Mouse (Mus musculus) CH12.LX (cell line): ENCODE results near the gene Abcd4. TPM values are rescaled to one million over a fixed set of nuclear protein-coding genes. Genes with fewer than 3 reads are reported as not detected.

Experiments
- DNase-seq: peaks from one replicate; pipeline ENCODE4 v3.0.0-alpha.2; 2013; ENCODE audit errors: extremely low read depth
- H3K27ac ChIP-seq: 2 replicates; pipeline ENCODE4 v1.5.1; 2012; ENCODE audit warnings: low read depth, mild to moderate bottlenecking, control low read depth, moderate library complexity; ENCODE audit not compliant: insufficient read depth
- H3K27me3 ChIP-seq: replicated peaks from 2 replicates; pipeline ENCODE3; 2012; ENCODE audit warnings: inconsistent platforms
- H3K36me3 ChIP-seq, 2 experiments: replicated peaks in 1 of 2; 2 replicates each; pipeline versions ENCODE3 to v1.6.1; 2012; ENCODE audit warnings: inconsistent platforms in 1 of 2, low read length in 1 of 2, mild to moderate bottlenecking in 1 of 2, mixed read lengths in 1 of 2, moderate library complexity in 1 of 2; ENCODE audit not compliant: control insufficient read depth in 1 of 2, insufficient read depth in 1 of 2
- H3K4me1 ChIP-seq, 2 experiments: 2 replicates each; pipeline ENCODE4 v1.6.1; 2012; ENCODE audit warnings: inconsistent platforms in 1 of 2, moderate library complexity in 1 of 2; ENCODE audit not compliant: insufficient read depth in 2 of 2, control insufficient read depth in 1 of 2
- H3K4me2 ChIP-seq: 2 replicates; pipeline ENCODE4 v1.6.1; 2012; ENCODE audit warnings: low read depth, mild to moderate bottlenecking, control low read depth; ENCODE audit not compliant: poor library complexity, insufficient read depth, severe bottlenecking
- H3K4me3 ChIP-seq, 3 experiments: fragments of 150-350 bp in 1 of 3; sonication (generic) in 1 of 3; replicated peaks in 1 of 3; 2 replicates each; pipeline versions ENCODE3 to v1.5.1; 2011 to 2012; ENCODE audit warnings: low read depth in 2 of 3, low read length in 2 of 3, mild to moderate bottlenecking in 2 of 3, moderate library complexity in 2 of 3, control low read depth in 1 of 3, improper control_type of control experiment in 1 of 3, inconsistent platforms in 1 of 3, mixed read lengths in 1 of 3; ENCODE audit not compliant: poor library complexity in 1 of 3
- H3K79me2 ChIP-seq: replicated peaks from 2 replicates; pipeline ENCODE4 v1.6.1; 2012; ENCODE audit warnings: mild to moderate bottlenecking, moderate library complexity; ENCODE audit not compliant: control insufficient read depth, poor library complexity, insufficient read depth, severe bottlenecking; ENCODE audit errors: extremely low read depth
- H3K9ac ChIP-seq: 2 replicates; pipeline ENCODE4 v1.6.1; 2012; ENCODE audit warnings: low read depth, mild to moderate bottlenecking, control low read depth, moderate library complexity; ENCODE audit not compliant: insufficient read depth
- H3K9me3 ChIP-seq: replicated peaks from 2 replicates; pipeline ENCODE3; 2012; ENCODE audit warnings: low read length, inconsistent platforms, mixed read lengths
- BHLHE40 ChIP-seq: IDR thresholded peaks from 2 replicates; pipeline ENCODE4 v1.6.1; 2011; ENCODE audit warnings: mild to moderate bottlenecking, low read depth, low read length, improper control_type of control experiment
- CHD1 ChIP-seq: IDR thresholded peaks from 2 replicates; pipeline ENCODE4 v1.6.1; 2012; ENCODE audit warnings: low read depth, low read length, improper control_type of control experiment, inconsistent platforms
- CTCF ChIP-seq, 2 experiments: IDR thresholded peaks in 1 of 2; conservative IDR thresholded peaks in 1 of 2; 2 replicates each; pipeline ENCODE4 v1.5.1; 2011 to 2012; ENCODE audit warnings: low read depth in 2 of 2, low read length in 2 of 2, improper control_type of control experiment in 1 of 2, inconsistent platforms in 1 of 2, mild to moderate bottlenecking in 1 of 2, moderate library complexity in 1 of 2
- E2F4 ChIP-seq: IDR thresholded peaks from 2 replicates; pipeline ENCODE4 v1.6.1; 2011; ENCODE audit warnings: low read depth, low read length, improper control_type of control experiment; ENCODE audit not compliant: insufficient replicate concordance
- ELF1 ChIP-seq: IDR thresholded peaks from 2 replicates; pipeline ENCODE4 v1.6.1; 2014; ENCODE audit warnings: low read depth, mild to moderate bottlenecking, inconsistent platforms, low read length, improper control_type of control experiment
- EP300 ChIP-seq: IDR thresholded peaks from 2 replicates; pipeline ENCODE4 v1.6.1; 2011; ENCODE audit warnings: low read length, improper control_type of control experiment
- ETS1 ChIP-seq: conservative IDR thresholded peaks from 2 replicates; pipeline ENCODE4 v1.6.1; 2012; ENCODE audit warnings: low read depth, mild to moderate bottlenecking, inconsistent platforms, low read length, improper control_type of control experiment, moderate library complexity
- JUN ChIP-seq: IDR thresholded peaks from 2 replicates; pipeline ENCODE4 v1.6.1; 2011; ENCODE audit warnings: low read depth, mild to moderate bottlenecking, low read length, improper control_type of control experiment, moderate library complexity; ENCODE audit not compliant: insufficient read depth
- JUND ChIP-seq: conservative IDR thresholded peaks from 2 replicates; pipeline ENCODE4 v1.6.1; 2011; ENCODE audit warnings: low read depth, low read length, improper control_type of control experiment
- MAFK ChIP-seq: IDR thresholded peaks from 2 replicates; pipeline ENCODE4 v1.6.1; 2011; ENCODE audit warnings: low read length, improper control_type of control experiment; ENCODE audit not compliant: insufficient replicate concordance
- MAX ChIP-seq: IDR thresholded peaks from 2 replicates; pipeline ENCODE4 v1.6.1; 2011; ENCODE audit warnings: low read length, improper control_type of control experiment
- MEF2A ChIP-seq: IDR thresholded peaks from 2 replicates; pipeline ENCODE4 v1.6.1; 2014; ENCODE audit warnings: low read depth, mild to moderate bottlenecking, inconsistent platforms, low read length, improper control_type of control experiment, borderline replicate concordance
- MYC ChIP-seq: IDR thresholded peaks from 2 replicates; pipeline ENCODE4 v1.6.1; 2011; ENCODE audit warnings: low read depth, mild to moderate bottlenecking, improper control_type of control experiment, low read length
- PAX5 ChIP-seq: IDR thresholded peaks from 2 replicates; pipeline ENCODE4 v1.6.1; 2012; ENCODE audit warnings: low read length, inconsistent platforms, mixed read lengths
- POLR2A ChIP-seq: IDR thresholded peaks from 2 replicates; pipeline ENCODE4 v1.6.1; 2011; ENCODE audit warnings: low read depth, mild to moderate bottlenecking, improper control_type of control experiment, low read length
- RAD21 ChIP-seq: IDR thresholded peaks from 2 replicates; pipeline ENCODE4 v1.6.1; 2011; ENCODE audit warnings: low read depth, mild to moderate bottlenecking, low read length, improper control_type of control experiment, moderate library complexity
- RCOR1 ChIP-seq: conservative IDR thresholded peaks from 2 replicates; pipeline ENCODE4 v1.6.1; 2012; ENCODE audit warnings: low read depth, mild to moderate bottlenecking, inconsistent platforms, low read length, improper control_type of control experiment
- SMC3 ChIP-seq: IDR thresholded peaks from 2 replicates; pipeline ENCODE4 v1.6.1; 2011; ENCODE audit warnings: low read depth, low read length, improper control_type of control experiment
- TBP ChIP-seq: conservative IDR thresholded peaks from 2 replicates; pipeline ENCODE4 v1.6.1; 2011; ENCODE audit warnings: low read depth, low read length, improper control_type of control experiment
- TCF12 ChIP-seq: IDR thresholded peaks from 2 replicates; pipeline ENCODE4 v1.6.1; 2014; ENCODE audit warnings: low read depth, mild to moderate bottlenecking, inconsistent platforms, low read length, improper control_type of control experiment
- UBTF ChIP-seq: IDR thresholded peaks from 2 replicates; pipeline ENCODE4 v1.6.1; 2012; ENCODE audit warnings: low read depth, mild to moderate bottlenecking, inconsistent platforms, low read length, improper control_type of control experiment, moderate library complexity
- USF1 ChIP-seq: IDR thresholded peaks from 2 replicates; pipeline ENCODE4 v1.6.1; 2014; ENCODE audit warnings: low read depth, mild to moderate bottlenecking, inconsistent platforms, low read length, improper control_type of control experiment
- USF2 ChIP-seq: conservative IDR thresholded peaks from 2 replicates; pipeline ENCODE4 v1.6.1; 2011; ENCODE audit warnings: low read depth, low read length, improper control_type of control experiment
- dilution Hi-C: fragments of 300-500 bp; cut with MboI; formaldehyde crosslinking; loops from 2 replicates; pipeline ENCODE4 v1.14.3; 2020; ENCODE audit warnings: low sequenced_read_pairs; ENCODE audit not compliant: extremely low pct_unique_long_range_greater_than_20kb, extremely low pct_ligation_motif_present
- in situ Hi-C: fragments of 300-500 bp; cut with MboI; formaldehyde crosslinking; loops from 3 replicates; pipeline ENCODE4 v1.14.3; 2019; ENCODE audit warnings: low sequenced_read_pairs, low pct_ligation_motif_present, low pct_unique_long_range_greater_than_20kb, mixed read lengths
- polyA plus RNA-seq: library from polyadenylated mRNA; unstranded; fragments of >175 nt; gene quantifications from 2 replicates; pipeline ENCODE4 v1.2.1, GENCODE M21; 2012; ENCODE audit warnings: low read depth; ENCODE audit not compliant: insufficient read length
- total RNA-seq, 2 experiments: library from RNA; depleted of rRNA; stranded (reverse); fragments of 300-350 nt in 1 of 2; fragments of >200 nt in 1 of 2; gene quantifications; 2 replicates each; pipeline ENCODE4 v1.2.3; 2012 to 2014

Gene Abcd4
- total and polyA plus RNA-seq, 3 experiments = 4.7 to 10.2 (median 8.4) TPM

DNA sequence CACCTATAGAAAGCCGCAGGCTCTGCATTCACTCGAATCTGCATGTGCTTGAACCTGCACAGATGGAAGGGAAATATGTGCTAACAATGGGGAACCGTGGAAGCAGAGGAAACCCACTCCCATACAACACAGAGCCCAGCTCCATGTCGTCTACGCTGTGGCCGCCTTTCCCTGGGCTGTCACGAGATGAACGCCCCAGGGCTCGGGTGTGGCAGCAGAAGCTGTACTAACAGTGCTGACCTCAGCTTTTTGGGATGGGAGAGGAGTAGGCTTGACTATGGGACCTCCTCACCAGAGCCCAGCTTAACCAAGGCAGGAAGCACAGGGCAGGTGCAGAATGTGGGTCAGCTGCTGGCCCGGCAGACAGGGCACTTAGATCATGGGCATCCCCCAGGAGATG lies 5.5 kb downstream of the Abcd4 start:
- dilution Hi-C loops = no loop called here

DNA sequence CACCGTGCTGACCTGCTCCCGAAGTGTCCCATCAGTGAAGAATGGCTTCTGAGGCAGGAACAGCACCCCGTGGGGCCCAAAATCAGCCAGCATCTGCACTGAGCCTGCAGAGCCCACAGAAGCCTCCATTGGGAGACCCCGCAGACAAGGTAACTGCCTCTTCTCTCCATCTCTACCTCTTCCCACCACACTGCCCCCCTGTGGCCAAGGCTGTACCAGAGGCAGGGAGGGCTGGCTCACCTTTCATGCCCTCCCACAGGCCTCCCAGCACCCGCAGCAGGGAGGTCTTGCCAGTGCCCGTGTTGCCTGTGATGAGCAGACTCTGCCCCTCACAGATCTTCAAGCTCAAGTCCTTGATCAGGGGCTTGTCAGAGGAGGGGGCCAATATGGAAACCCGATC lies 11.4 kb downstream of the Abcd4 start:
- dilution Hi-C loops = no loop called here
- Histone ChIP-seq H3K4me2 (no peak overlapping the region), H3K9ac (no peak overlapping the region), H3K79me2 (no peaks in the 10 kb centered on the region), H3K4me1 (peaks cover 0 to 2% of the 10 kb centered on the region in 2 experiments; a peak in 1 of 4 replicates), H3K27ac (no peak overlapping the region), H3K27me3 (no peaks in the 10 kb centered on the region), H3K4me3 (no peak overlapping the region), H3K9me3 (no peaks in the 10 kb centered on the region), H3K36me3 (peaks cover 21 to 77% of the 10 kb centered on the region in 2 experiments)
- in situ Hi-C loops = no loop called here
- TF ChIP-seq POLR2A (no peak), CTCF (conservative IDR thresholded peaks at IDR 0.05 in 1 of 2, IDR thresholded peaks at IDR 0.05 in 1 of 2; ENCODE audit: low read depth in 2 of 2, low read length in 2 of 2) (peak in 1 of 2 experiments; percentile 60; a peak in 2 of 4 replicates), MYC (no peak), SMC3 (0 out of 2 replicates have a peak, but pooled peaks have one; percentile 2), CHD1 (no peak)
- DNase-seq = peak; percentile 30

More for the DNA sequence above, 5.5 kb downstream of the Abcd4 start:
- in situ Hi-C loops = no loop called here
- Histone ChIP-seq H3K36me3 (peaks cover 16 to 68% of the 10 kb centered on the region in 2 experiments), H3K27me3 (no peaks in the 10 kb centered on the region), H3K9me3 (no peaks in the 10 kb centered on the region), H3K4me2 (no peak overlapping the region), H3K4me1 (peaks cover 14 to 53% of the 10 kb centered on the region in 2 experiments), H3K9ac (no peak overlapping the region), H3K4me3 (no peak overlapping the region), H3K79me2 (no peaks in the 10 kb centered on the region), H3K27ac (no peak overlapping the region)
- DNase-seq = no peak
- TF ChIP-seq USF2 = no peak
- no peak for TF ChIP-seq TCF12
- no peak for TF ChIP-seq MAX
- TF ChIP-seq BHLHE40 = no peak
- no peak for TF ChIP-seq UBTF
- TF ChIP-seq PAX5 = no peak
- TF ChIP-seq E2F4 = no peak
- no peak for TF ChIP-seq ELF1
- TF ChIP-seq USF1 = no peak
- TF ChIP-seq RAD21 = no peak
- no peak for TF ChIP-seq TBP
- no peak for TF ChIP-seq JUN
- TF ChIP-seq JUND = no peak
- TF ChIP-seq ETS1 = no peak
- no peak for TF ChIP-seq RCOR1
- no peak for TF ChIP-seq MEF2A
- TF ChIP-seq MAFK = no peak
- no peak for TF ChIP-seq EP300
